Mouse (Mus musculus) hindlimb bud, embryonic 11.5 days (tissue): ENCODE measurements around the gene Acsm5.
"Not testable (repeated sequence)": the region's sequence is repeated elsewhere in the genome, so short reads cannot be mapped to it uniquely, and the experiment has no call there.

ENCODE experiments used
- DNase-seq: peaks from one replicate; pipeline ENCODE4 v3.0.0-alpha.2; 2012; ENCODE audit warnings: low read depth, low spot score; ENCODE audit errors: extremely low spot score

Gene Acsm5

DNA sequence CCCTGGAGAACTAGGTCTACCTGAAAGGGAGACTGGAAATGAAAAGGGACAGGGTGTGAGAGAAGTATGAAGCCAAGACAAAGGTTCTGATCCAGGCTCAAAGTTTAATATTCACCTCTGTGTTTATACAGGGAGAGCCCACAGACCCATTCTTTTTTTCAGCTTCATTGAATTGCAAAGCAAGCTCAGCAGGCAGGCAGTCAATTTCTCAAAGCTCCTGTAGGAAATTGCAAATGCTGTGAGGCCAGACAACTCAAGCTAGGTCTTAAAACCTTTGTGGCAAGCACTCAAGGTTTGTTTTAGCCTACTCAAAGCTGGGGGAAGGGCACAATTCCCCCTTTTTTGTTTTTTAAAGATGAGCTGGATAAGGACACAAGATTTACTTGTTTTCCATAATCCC is 26.3 kb downstream of the Acsm5 start:
- DNase-seq: no peak

DNA sequence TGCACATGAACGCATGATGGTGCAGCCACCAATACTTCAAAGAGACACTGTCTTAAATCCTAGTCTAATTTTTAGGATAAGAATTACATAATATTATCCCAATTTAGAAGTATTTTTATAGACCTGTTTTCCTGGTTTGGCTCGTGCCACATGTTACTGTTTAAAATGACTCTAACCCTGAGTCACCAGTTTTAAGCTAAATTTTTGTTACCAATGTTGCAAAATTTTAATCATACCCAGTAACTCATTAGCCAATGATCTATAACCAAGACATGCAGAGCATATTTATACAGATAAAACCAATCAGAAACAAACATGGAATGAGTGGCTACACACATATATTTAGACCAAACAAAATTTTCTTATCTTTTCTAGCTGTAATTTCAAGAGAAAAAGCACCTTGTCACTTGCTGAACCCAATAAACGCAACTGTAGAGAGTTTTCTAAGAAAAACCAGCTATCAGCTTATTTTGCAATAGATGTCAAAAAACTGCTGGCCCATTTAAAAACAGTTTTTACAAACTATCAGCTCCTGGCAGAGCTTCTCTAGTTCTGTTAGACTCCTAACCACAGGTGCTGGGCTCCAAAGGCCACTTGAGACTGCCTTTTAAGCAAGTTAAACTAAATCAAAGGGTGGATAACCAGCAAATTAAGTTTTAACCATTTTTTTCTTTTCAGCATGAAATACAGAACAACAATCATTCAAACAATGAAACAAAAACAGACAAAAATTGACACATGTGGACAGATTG is 31.4 kb downstream of the Acsm5 start:
- DNase-seq: no peak

DNA sequence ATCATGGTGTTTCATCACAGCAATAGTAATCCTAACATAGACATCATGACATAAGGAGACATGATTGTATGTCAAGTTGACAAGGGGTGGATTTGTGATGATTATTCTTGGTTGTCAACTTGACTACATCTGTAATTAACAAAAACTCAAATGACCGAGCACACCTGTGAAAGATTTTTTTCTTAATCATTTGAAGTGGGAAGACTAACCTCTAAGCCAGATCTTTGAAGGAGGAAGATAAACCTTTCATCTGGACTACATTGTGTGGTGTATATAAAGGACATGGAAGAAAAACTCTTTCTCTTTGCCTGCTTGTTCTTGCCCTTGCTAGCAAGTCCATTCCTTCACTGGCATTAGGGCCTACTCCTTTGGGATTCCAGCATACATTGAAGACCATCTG is 34.8 kb downstream of the Acsm5 start, which contains the start of gene Acsm2:
Acsm2 (plus strand) TSS at position 301 of the 400 bp plus-strand sequence.
- no peak for DNase-seq

- DNase-seq: no peak
Measured at GRCm38 (mm10) chr7:119559789-119560451, 40.7 kb downstream of the Acsm5 start.

GRCm38 (mm10) chr7:119560452-119560835 is 41.2 kb downstream of the Acsm5 start:
- no peak for DNase-seq

GRCm38 (mm10) chr7:119561441-119561840 is 42.2 kb downstream of the Acsm5 start:
- no peak for DNase-seq

- not testable (repeated sequence) for DNase-seq
Measured at GRCm38 (mm10) chr7:119562476-119562875, 43.2 kb downstream of the Acsm5 start.

DNA sequence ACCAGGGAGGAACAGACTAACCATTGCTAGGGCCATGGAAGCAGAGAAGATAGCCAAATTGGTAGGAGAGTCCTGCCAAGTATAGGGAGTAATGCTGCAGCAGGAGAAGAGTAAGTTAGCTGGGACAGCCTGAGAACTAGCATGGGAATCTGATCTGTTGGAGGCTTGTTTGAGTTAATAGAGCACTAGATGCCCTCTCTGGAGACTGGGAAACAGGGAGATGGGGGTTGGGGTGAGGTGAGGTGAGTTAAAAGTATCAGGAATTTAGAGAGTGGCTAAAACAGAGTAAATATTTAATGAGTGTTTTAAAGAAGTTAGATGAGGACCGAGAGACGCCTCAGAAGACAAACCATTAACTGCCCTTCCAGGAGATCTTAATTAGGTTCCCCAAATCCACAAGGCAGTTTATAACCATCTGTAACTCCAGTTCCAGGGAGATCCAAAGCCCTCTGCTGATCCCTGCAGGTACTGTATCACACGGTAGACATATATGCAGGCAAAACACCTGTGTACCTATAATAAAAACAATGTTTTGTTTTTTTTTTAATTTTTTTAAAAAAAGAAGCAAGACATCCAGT is 75.4 kb downstream of the Acsm5 start:
- DNase-seq: no peak
